Mouse (Mus musculus) kidney, embryonic 14.5 days (tissue): ENCODE measurements around the gene Ehd3. TPM values are rescaled to one million over a fixed set of nuclear protein-coding genes. Genes with fewer than 3 reads are reported as not detected.

Experiments
- ATAC-seq: fragments of 200-750 bp; cut with Nextera tagmentation; 2 replicates; pipeline ENCODE4 v1.8.0; 2017; ENCODE audit warnings: moderate number of reproducible peaks, mild to moderate bottlenecking, moderate TSS enrichment, moderate library complexity; ENCODE audit not compliant: low FRiP score, low TSS enrichment
- H3K27ac ChIP-seq: fragments of 300-500 bp; sonication (generic); 2 replicates; pipeline ENCODE4 v1.5.1; 2014; ENCODE audit warnings: low read depth, mild to moderate bottlenecking, low read length, moderate library complexity, mixed read lengths
- H3K27me3 ChIP-seq: fragments of 300-500 bp; sonication (generic); 2 replicates; pipeline ENCODE4 v1.6.1; 2014; ENCODE audit warnings: mild to moderate bottlenecking, low read length; ENCODE audit not compliant: control insufficient read depth, insufficient read depth
- H3K36me3 ChIP-seq: fragments of 300-500 bp; sonication (generic); 2 replicates; pipeline ENCODE4 v1.6.1; 2014; ENCODE audit warnings: low read length, mixed read lengths; ENCODE audit not compliant: control insufficient read depth, insufficient read depth
- H3K4me1 ChIP-seq: fragments of 300-500 bp; sonication (generic); 2 replicates; pipeline ENCODE4 v1.6.1; 2014; ENCODE audit warnings: low read length, mixed read lengths; ENCODE audit not compliant: control insufficient read depth, insufficient read depth
- H3K4me2 ChIP-seq: fragments of 300-500 bp; sonication (generic); replicated peaks from 2 replicates; pipeline ENCODE4 v1.6.1; 2014; ENCODE audit warnings: low read depth, mild to moderate bottlenecking, low read length
- H3K4me3 ChIP-seq: fragments of 300-500 bp; sonication (generic); 2 replicates; pipeline ENCODE4 v1.5.1; 2014; ENCODE audit warnings: mild to moderate bottlenecking, low read length
- H3K9ac ChIP-seq: fragments of 300-500 bp; sonication (generic); 2 replicates; pipeline ENCODE4 v1.6.1; 2014; ENCODE audit warnings: low read depth, mild to moderate bottlenecking, low read length, moderate library complexity
- H3K9me3 ChIP-seq: fragments of 300-500 bp; sonication (generic); 2 replicates; pipeline ENCODE4 v1.6.1; 2016; ENCODE audit warnings: low read length; ENCODE audit not compliant: control insufficient read depth
- WGBS: fragments of 180-500 bp; shearing (Covaris S2); extraction: QIAGEN DNeasy Blood & Tissue Kit; methylation state at CpG from one replicate; pipeline ENCODE4 v1.1.7; 2014; 5-methylcytosine and 5-hydroxymethylcytosine counted together
- polyA plus RNA-seq: library from polyadenylated mRNA; unstranded; fragments of >200 nt; fragmentation: Nextera tagmentation; extraction: Ambion mirVana; gene quantifications from 2 replicates; pipeline ENCODE4 v1.2.1, GENCODE M21; 2014

The Ehd3 gene
- polyA plus RNA-seq, 1 experiment from 2014 or later, result 11.4 TPM

- Histone ChIP-seq H3K27me3 (no peaks in the 10 kb centered on the region), H3K4me3 (no peak overlapping the region), H3K9me3 (no peaks in the 10 kb centered on the region), H3K9ac (no peak overlapping the region), H3K4me1 (no peaks in the 10 kb centered on the region), H3K4me2 (no peak overlapping the region), H3K36me3 (no peaks in the 10 kb centered on the region), H3K27ac (no peak overlapping the region)
- no peak for ATAC-seq
- WGBS, result 94% methylated on average over 9 of the region's 9 CpGs
Measured at GRCm38 (mm10) chr17:73869008-73869685, 65.2 kb downstream of the Ehd3 start.

GRCm38 (mm10) chr17:73870956-73871605 lies 67.1 kb downstream of the Ehd3 start:
- no peaks in the 10 kb centered on the region for H3K27me3 ChIP-seq
- 92% methylated on average over 14 of the region's 14 CpGs for WGBS
- ATAC-seq, result no peak
- no peaks in the 10 kb centered on the region for H3K4me1 ChIP-seq
- H3K27ac ChIP-seq, result no peak overlapping the region
- no peaks in the 10 kb centered on the region for H3K9me3 ChIP-seq
- H3K4me2 ChIP-seq, result no peak overlapping the region
- no peak overlapping the region for H3K9ac ChIP-seq
- H3K36me3 ChIP-seq, result no peaks in the 10 kb centered on the region
- no peak overlapping the region for H3K4me3 ChIP-seq

DNA sequence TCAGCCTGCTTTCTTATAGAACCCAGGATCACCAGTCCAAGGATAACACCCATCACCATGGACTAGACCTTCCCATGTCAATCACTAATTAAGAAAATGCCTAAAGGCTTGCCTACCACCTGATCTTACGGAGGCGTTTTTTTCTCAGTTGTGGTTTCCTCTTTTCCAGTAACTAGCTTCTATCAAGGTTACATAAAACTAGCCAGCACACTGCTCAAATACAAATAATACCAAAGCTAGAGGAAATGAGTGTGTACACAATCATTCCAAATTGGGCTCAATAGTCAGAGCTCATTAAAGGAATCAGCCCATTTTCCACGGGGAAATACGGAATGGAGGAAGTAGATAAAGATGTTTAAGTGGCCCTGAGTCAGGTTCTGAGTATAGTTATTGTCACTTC lies 71.3 kb downstream of the Ehd3 start:
- H3K27me3 ChIP-seq, result no peaks in the 10 kb centered on the region
- no peak overlapping the region for H3K4me2 ChIP-seq
- no peak overlapping the region for H3K9ac ChIP-seq
- 89% methylated on average over 4 of the region's 4 CpGs for whole genome bisulfite sequencing
- no peak overlapping the region for H3K4me3 ChIP-seq
- H3K36me3 ChIP-seq, result no peaks in the 10 kb centered on the region
- no peak for ATAC-seq
- no peaks in the 10 kb centered on the region for H3K9me3 ChIP-seq
- H3K27ac ChIP-seq, result no peak overlapping the region
- H3K4me1 ChIP-seq, result no peaks in the 10 kb centered on the region

GRCm38 (mm10) chr17:73875674-73876073 lies 71.7 kb downstream of the Ehd3 start:
- H3K27ac ChIP-seq, result no peak overlapping the region
- no peaks in the 10 kb centered on the region for H3K27me3 ChIP-seq
- H3K36me3 ChIP-seq, result no peaks in the 10 kb centered on the region
- H3K9ac ChIP-seq, result no peak overlapping the region
- H3K9me3 ChIP-seq, result no peaks in the 10 kb centered on the region
- WGBS, result 88% methylated on average over 7 of the region's 7 CpGs
- ATAC-seq, result no peak
- H3K4me3 ChIP-seq, result no peak overlapping the region
- H3K4me1 ChIP-seq, result no peaks in the 10 kb centered on the region
- H3K4me2 ChIP-seq, result no peak overlapping the region

- ATAC-seq, result no peak
- no peaks in the 10 kb centered on the region for H3K27me3 ChIP-seq
- H3K4me3 ChIP-seq, result no peak overlapping the region
Measured at GRCm38 (mm10) chr17:73879262-73879916, 75.5 kb downstream of the Ehd3 start.

GRCm38 (mm10) chr17:73880286-73880685 lies 76.4 kb downstream of the Ehd3 start:
- no peaks in the 10 kb centered on the region for H3K36me3 ChIP-seq
- no peaks in the 10 kb centered on the region for H3K27me3 ChIP-seq
- no peak overlapping the region for H3K27ac ChIP-seq
- no peak for ATAC-seq
- 82% methylated on average over 6 of the region's 6 CpGs for WGBS
- no peaks in the 10 kb centered on the region for H3K9me3 ChIP-seq
- no peaks in the 10 kb centered on the region for H3K4me1 ChIP-seq
- H3K4me3 ChIP-seq, result no peak overlapping the region
- H3K4me2 ChIP-seq, result no peak overlapping the region
- no peak overlapping the region for H3K9ac ChIP-seq

More at GRCm38 (mm10) chr17:73879262-73879916, 75.5 kb downstream of the Ehd3 start:
- H3K9ac ChIP-seq, result no peak overlapping the region
- no peaks in the 10 kb centered on the region for H3K4me1 ChIP-seq
- H3K9me3 ChIP-seq, result no peaks in the 10 kb centered on the region
- 96% methylated on average over 10 of the region's 10 CpGs for WGBS
- H3K36me3 ChIP-seq, result no peaks in the 10 kb centered on the region
- no peak overlapping the region for H3K27ac ChIP-seq
- no peak overlapping the region for H3K4me2 ChIP-seq

GRCm38 (mm10) chr17:73881295-73881694 lies 77.4 kb downstream of the Ehd3 start:
- 63% methylated on average over 6 of the region's 6 CpGs for WGBS
- Histone ChIP-seq H3K9ac (no peak overlapping the region), H3K27me3 (no peaks in the 10 kb centered on the region), H3K4me2 (no peak overlapping the region), H3K4me1 (no peaks in the 10 kb centered on the region), H3K36me3 (no peaks in the 10 kb centered on the region), H3K9me3 (no peaks in the 10 kb centered on the region), H3K4me3 (no peak overlapping the region), H3K27ac (no peak overlapping the region)
- ATAC-seq, result 0 out of 2 replicates have a peak, but pooled peaks have one; percentile 22
